Mouse (Mus musculus) kidney, embryonic 14.5 days (tissue): ENCODE results near the gene Sost. TPM values are rescaled to one million over a fixed set of nuclear protein-coding genes. Genes with fewer than 3 reads are reported as not detected.
A peak's percentile ranks its signal among the peaks of the same experiment; 100 is the strongest.

Source experiments
- ATAC-seq: fragments of 200-750 bp; cut with Nextera tagmentation; 2 replicates; pipeline ENCODE4 v1.8.0; 2017; ENCODE audit warnings: moderate number of reproducible peaks, mild to moderate bottlenecking, moderate TSS enrichment, moderate library complexity; ENCODE audit not compliant: low FRiP score, low TSS enrichment
- H3K27ac ChIP-seq: fragments of 300-500 bp; sonication (generic); 2 replicates; pipeline ENCODE4 v1.5.1; 2014; ENCODE audit warnings: low read depth, mild to moderate bottlenecking, low read length, moderate library complexity, mixed read lengths
- H3K27me3 ChIP-seq: fragments of 300-500 bp; sonication (generic); 2 replicates; pipeline ENCODE4 v1.6.1; 2014; ENCODE audit warnings: mild to moderate bottlenecking, low read length; ENCODE audit not compliant: control insufficient read depth, insufficient read depth
- H3K36me3 ChIP-seq: fragments of 300-500 bp; sonication (generic); 2 replicates; pipeline ENCODE4 v1.6.1; 2014; ENCODE audit warnings: low read length, mixed read lengths; ENCODE audit not compliant: control insufficient read depth, insufficient read depth
- H3K4me1 ChIP-seq: fragments of 300-500 bp; sonication (generic); 2 replicates; pipeline ENCODE4 v1.6.1; 2014; ENCODE audit warnings: low read length, mixed read lengths; ENCODE audit not compliant: control insufficient read depth, insufficient read depth
- H3K4me2 ChIP-seq: fragments of 300-500 bp; sonication (generic); replicated peaks from 2 replicates; pipeline ENCODE4 v1.6.1; 2014; ENCODE audit warnings: low read depth, mild to moderate bottlenecking, low read length
- H3K4me3 ChIP-seq: fragments of 300-500 bp; sonication (generic); 2 replicates; pipeline ENCODE4 v1.5.1; 2014; ENCODE audit warnings: mild to moderate bottlenecking, low read length
- H3K9ac ChIP-seq: fragments of 300-500 bp; sonication (generic); 2 replicates; pipeline ENCODE4 v1.6.1; 2014; ENCODE audit warnings: low read depth, mild to moderate bottlenecking, low read length, moderate library complexity
- H3K9me3 ChIP-seq: fragments of 300-500 bp; sonication (generic); 2 replicates; pipeline ENCODE4 v1.6.1; 2016; ENCODE audit warnings: low read length; ENCODE audit not compliant: control insufficient read depth
- WGBS: fragments of 180-500 bp; shearing (Covaris S2); extraction: QIAGEN DNeasy Blood & Tissue Kit; methylation state at CpG from one replicate; pipeline ENCODE4 v1.1.7; 2014; 5-methylcytosine and 5-hydroxymethylcytosine counted together
- polyA plus RNA-seq: library from polyadenylated mRNA; unstranded; fragments of >200 nt; fragmentation: Nextera tagmentation; extraction: Ambion mirVana; gene quantifications from 2 replicates; pipeline ENCODE4 v1.2.1, GENCODE M21; 2014

Gene Sost
- polyA plus RNA-seq, 1 experiment from 2014 or later, result 0.09 TPM

- H3K27me3 ChIP-seq, result peaks cover 21% of the 10 kb centered on the region
- no peak overlapping the region for H3K27ac ChIP-seq
- H3K4me3 ChIP-seq, result no peak overlapping the region
- 0% methylated on average over 5 of the region's 5 CpGs for WGBS
- 0 out of 2 replicates have a peak overlapping the region, but pooled peaks have one; percentile 1 for H3K4me2 ChIP-seq
- H3K9ac ChIP-seq, result no peak overlapping the region
- H3K36me3 ChIP-seq, result no peaks in the 10 kb centered on the region; the same call in 1 of the 2 replicates
- H3K9me3 ChIP-seq, result no peaks in the 10 kb centered on the region
- ATAC-seq, result peak; percentile 48
- H3K4me1 ChIP-seq, result peaks cover 42% of the 10 kb centered on the region
These were observed 2.0 kb upstream of the Sost start for GRCm38 (mm10) chr11:101968791-101969190.

GRCm38 (mm10) chr11:101968311-101968710 lies 1.5 kb upstream of the Sost start:
- no peaks in the 10 kb centered on the region; the same call in 1 of the 2 replicates for H3K36me3 ChIP-seq
- H3K27me3 ChIP-seq, result peaks cover 22% of the 10 kb centered on the region
- ATAC-seq, result 0 out of 2 replicates have a peak, but pooled peaks have one; percentile 4
- H3K9me3 ChIP-seq, result no peaks in the 10 kb centered on the region
- 0 out of 2 replicates have a peak overlapping the region, but pooled peaks have one; percentile 1 for H3K4me2 ChIP-seq
- no peak overlapping the region for H3K4me3 ChIP-seq
- H3K27ac ChIP-seq, result peak overlapping the region; percentile 2; the same call in 1 of the 2 replicates
- 7% methylated on average over 7 of the region's 7 CpGs for WGBS
- no peak overlapping the region for H3K9ac ChIP-seq
- peaks cover 46% of the 10 kb centered on the region for H3K4me1 ChIP-seq

GRCm38 (mm10) chr11:101965553-101965952 lies 1.3 kb downstream of the Sost start:
- Histone ChIP-seq H3K27me3 (peaks cover 36% of the 10 kb centered on the region), H3K4me2 (peak overlapping the region; percentile 3; the same call in 1 of the 2 replicates), H3K9me3 (no peaks in the 10 kb centered on the region), H3K36me3 (no peaks in the 10 kb centered on the region), H3K4me3 (no peak overlapping the region), H3K4me1 (peaks cover 57% of the 10 kb centered on the region), H3K9ac (no peak overlapping the region), H3K27ac (no peak overlapping the region)
- no peak for ATAC-seq
- WGBS, result 0% methylated on average over 2 of the region's 2 CpGs

DNA sequence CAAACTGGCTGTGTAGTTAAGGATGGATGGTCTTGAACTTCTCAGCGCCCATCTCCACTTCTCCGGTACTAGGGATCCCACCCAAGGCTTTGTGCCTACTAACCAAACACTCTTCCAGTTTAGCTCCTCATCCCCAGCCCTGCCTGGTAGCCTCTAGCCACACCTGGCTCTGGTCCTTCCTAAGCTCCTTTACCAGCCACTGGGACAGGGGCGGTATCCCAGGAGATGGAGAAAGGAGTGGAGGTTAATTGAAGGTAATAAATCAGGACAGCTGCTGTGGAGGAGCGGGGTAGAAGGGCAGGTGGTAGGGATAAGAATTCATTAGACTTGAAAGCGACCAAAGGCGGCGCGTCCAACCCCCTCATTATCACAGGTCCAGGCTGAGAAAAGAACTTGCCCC lies 2.2 kb downstream of the Sost start:
- Histone ChIP-seq H3K9me3 (no peaks in the 10 kb centered on the region), H3K9ac (no peak overlapping the region), H3K4me1 (peaks cover 57% of the 10 kb centered on the region), H3K4me2 (no peak overlapping the region; the same call in 1 of the 2 replicates), H3K36me3 (no peaks in the 10 kb centered on the region), H3K27me3 (peaks cover 39% of the 10 kb centered on the region), H3K4me3 (peak overlapping the region; percentile 51; the same call in 1 of the 2 replicates), H3K27ac (no peak overlapping the region)
- WGBS, result 4% methylated on average over 8 of the region's 8 CpGs
- ATAC-seq, result peak; percentile 32

GRCm38 (mm10) chr11:101963473-101964291 lies 3.1 kb downstream of the Sost start:
- H3K4me1 ChIP-seq, result peaks cover 57% of the 10 kb centered on the region
- H3K4me3 ChIP-seq, result peak overlapping the region; percentile 51
- under 1% methylated on average over 78 of the region's 78 CpGs for WGBS
- peak overlapping the region; percentile 97 for H3K4me2 ChIP-seq
- ATAC-seq, result peak; percentile 19; the same call in 1 of the 2 replicates
- peak overlapping the region; percentile 70 for H3K9ac ChIP-seq
- H3K27ac ChIP-seq, result peak overlapping the region; percentile 42; the same call in 1 of the 2 replicates
- peaks cover 41% of the 10 kb centered on the region for H3K27me3 ChIP-seq
- H3K9me3 ChIP-seq, result no peaks in the 10 kb centered on the region
- no peaks in the 10 kb centered on the region for H3K36me3 ChIP-seq

DNA sequence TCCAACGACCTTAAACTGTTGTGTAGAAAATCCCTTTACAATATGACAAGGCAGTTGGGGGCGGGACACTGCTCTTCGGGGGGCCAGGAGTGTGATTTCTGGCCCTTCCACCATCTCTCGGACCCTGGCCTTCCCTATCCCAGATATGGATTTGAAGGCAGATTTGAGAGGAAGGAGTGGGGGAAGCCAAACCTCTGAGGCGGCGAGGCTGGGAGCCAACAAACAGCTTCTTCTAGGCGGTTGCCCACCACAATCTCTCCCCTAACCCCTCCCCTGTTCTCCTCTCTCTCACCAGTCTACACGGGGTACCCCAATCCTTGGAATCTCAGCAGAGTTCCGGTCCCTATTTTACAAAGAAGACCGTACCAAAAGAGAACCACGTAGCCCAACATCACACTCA lies 3.8 kb downstream of the Sost start:
- no peak overlapping the region for H3K27ac ChIP-seq

DNA sequence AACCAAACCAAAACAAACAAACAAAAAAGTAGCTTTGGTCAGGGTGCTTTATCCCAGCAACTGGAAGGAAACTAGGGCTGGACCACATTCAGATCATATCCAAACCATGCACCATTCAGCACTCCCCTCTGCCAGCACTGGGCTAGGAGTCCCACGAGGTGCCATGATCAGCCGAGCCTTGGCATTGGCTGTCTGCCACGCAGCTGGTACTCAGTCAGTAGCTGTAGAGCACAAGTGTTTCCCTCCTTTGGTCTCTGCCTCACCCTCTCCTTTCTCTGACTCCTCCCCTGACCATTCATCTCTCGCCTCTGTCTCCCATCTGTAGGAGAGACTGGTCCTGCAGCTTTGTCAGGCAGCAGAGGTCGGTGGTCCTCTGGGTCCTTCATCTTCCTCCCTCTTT lies 9.3 kb downstream of the Sost start:
- WGBS, result 67% methylated on average over 5 of the region's 5 CpGs
- no peak overlapping the region for H3K27ac ChIP-seq
- no peak for ATAC-seq
- H3K9me3 ChIP-seq, result no peaks in the 10 kb centered on the region
- no peak overlapping the region for H3K4me3 ChIP-seq
- H3K9ac ChIP-seq, result no peak overlapping the region
- H3K4me2 ChIP-seq, result no peak overlapping the region
- peaks cover 14% of the 10 kb centered on the region for H3K27me3 ChIP-seq
- H3K36me3 ChIP-seq, result no peaks in the 10 kb centered on the region
- peaks cover 15% of the 10 kb centered on the region for H3K4me1 ChIP-seq

More for the DNA sequence above, 3.8 kb downstream of the Sost start:
- Histone ChIP-seq H3K27me3 (peaks cover 41% of the 10 kb centered on the region), H3K4me3 (peak overlapping the region; percentile 51), H3K9me3 (no peaks in the 10 kb centered on the region), H3K9ac (peak overlapping the region; percentile 70; the same call in 1 of the 2 replicates), H3K4me2 (peak overlapping the region; percentile 97), H3K36me3 (no peaks in the 10 kb centered on the region), H3K4me1 (peaks cover 52% of the 10 kb centered on the region)
- no peak for ATAC-seq
- WGBS, result 2% methylated on average over 11 of the region's 11 CpGs

GRCm38 (mm10) chr11:101953441-101953840 lies 13.4 kb downstream of the Sost start:
- Histone ChIP-seq H3K9ac (no peak overlapping the region), H3K4me3 (no peak overlapping the region), H3K36me3 (no peaks in the 10 kb centered on the region), H3K27me3 (no peaks in the 10 kb centered on the region), H3K4me2 (no peak overlapping the region; the same call in 1 of the 2 replicates), H3K27ac (peak overlapping the region; percentile 55; the same call in 1 of the 2 replicates), H3K4me1 (peaks cover 19% of the 10 kb centered on the region), H3K9me3 (no peaks in the 10 kb centered on the region)
- 51% methylated on average over 4 of the region's 4 CpGs for WGBS
- no peak for ATAC-seq
